Mouse (Mus musculus): ENCODE results near the gene Ttc7b.

- TF ChIP-seq CTCF (IDR thresholded peaks at IDR 0.05; ENCODE audit: insufficient read depth, low read length): no peak
- no peak for TF ChIP-seq POLR2A (IDR thresholded peaks at IDR 0.05; ENCODE audit: borderline replicate concordance, extremely low read depth, low read depth, low read length)
Measured at GRCm38 (mm10) chr12:100356407-100356806, 164.2 kb downstream of the Ttc7b start.
